Mouse (Mus musculus): ENCODE data around the gene Pdzrn3.

DNA sequence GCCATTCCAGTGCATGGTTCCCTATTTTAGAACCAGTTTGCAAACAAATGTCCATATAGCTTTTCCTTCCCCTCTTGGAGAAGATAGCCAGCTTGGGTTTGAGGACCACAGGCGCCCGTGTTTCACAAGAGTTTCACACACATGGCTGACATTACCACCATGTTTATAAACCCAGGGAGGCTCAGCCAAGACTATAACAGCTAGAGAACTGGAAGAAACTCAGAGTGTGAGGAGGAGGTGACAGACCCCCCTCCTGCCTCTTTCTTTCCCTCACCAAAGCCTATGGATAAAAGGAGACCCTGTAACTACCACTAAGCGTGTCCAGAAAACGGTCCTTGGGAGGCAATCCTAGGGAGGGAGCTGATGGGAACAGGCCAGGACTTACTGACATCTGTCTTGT is 159.5 kb downstream of the Pdzrn3 start:
- no peak for TF ChIP-seq POLR2A (IDR thresholded peaks at IDR 0.05; ENCODE audit: borderline replicate concordance, extremely low read depth, insufficient read depth, insufficient read length, poor library complexity, severe bottlenecking)
- no peak for TF ChIP-seq CTCF (IDR thresholded peaks at IDR 0.05; ENCODE audit: borderline replicate concordance, extremely low read depth, insufficient read depth, insufficient read length)

Measured in brain, embryonic 14.5 days (tissue).